Mouse (Mus musculus): Measurements from ENCODE around the gene Zfp54. TPM values are rescaled to one million over a fixed set of nuclear protein-coding genes. Genes with fewer than 3 reads are reported as not detected.
"Not testable (repeated sequence)": the region's sequence is repeated elsewhere in the genome, so short reads cannot be mapped to it uniquely, and the experiment has no call there.

Gene Zfp54
- polyA plus RNA-seq (2016; fragmentation: Nextera tagmentation; extraction: Ambion mirVana), result 3.3 and 3.8 TPM in 2 replicates

GRCm38 (mm10) chr17:21422664-21423599, at the start of gene Zfp54:
Gene Zfp54, plus strand, starts transcription at chr17:21423227.
- peak within 1 kb of the TSS; percentile 42 for H3K4me3 ChIP-seq
- no peaks in the 10 kb centered on the region for H3K27me3 ChIP-seq
- peak; percentile 98 for ATAC-seq (ENCODE audit: low FRiP score)
- H3K27ac ChIP-seq, result peak within 1 kb of the TSS; percentile 31; the same call in 1 of the 2 replicates
- H3K9ac ChIP-seq, result peak within 1 kb of the TSS; percentile 53
- under 1% methylated on average over 22 of the region's 22 CpGs for WGBS
- no peaks in the 10 kb centered on the region for H3K36me3 ChIP-seq
- H3K4me2 ChIP-seq (replicated peaks), result peak within 1 kb of the TSS; percentile 84
- no peaks in the 10 kb centered on the region for H3K4me1 ChIP-seq
- H3K9me3 ChIP-seq (replicated peaks), result no peaks in the 10 kb centered on the region

GRCm38 (mm10) chr17:21375311-21375710, 47.7 kb upstream of the Zfp54 start:
- Histone ChIP-seq H3K4me1 (peaks cover under 1% of the 10 kb centered on the region; the same call in 1 of the 2 replicates), H3K27ac (no peak overlapping the region), H3K36me3 (no peaks in the 10 kb centered on the region), H3K4me3 (no peak overlapping the region), H3K9ac (no peak overlapping the region), H3K27me3 (no peaks in the 10 kb centered on the region), H3K9me3 (replicated peaks) (no peaks in the 10 kb centered on the region; the same call in 1 of the 2 replicates), H3K4me2 (replicated peaks) (no peak overlapping the region)
- no peak for ATAC-seq (ENCODE audit: low FRiP score)
- 46% methylated on average over 1 of the region's 1 CpGs for WGBS

- 7% methylated on average over 20 of the region's 20 CpGs for WGBS
- Histone ChIP-seq H3K27ac (no peak within 1 kb of the TSS), H3K4me2 (replicated peaks) (peak within 1 kb of the TSS; percentile 84), H3K4me3 (peak within 1 kb of the TSS; percentile 48), H3K9me3 (replicated peaks) (no peaks in the 10 kb centered on the region), H3K4me1 (no peaks in the 10 kb centered on the region), H3K9ac (peak within 1 kb of the TSS; percentile 61), H3K36me3 (no peaks in the 10 kb centered on the region), H3K27me3 (no peaks in the 10 kb centered on the region)
- peak; percentile 99 for ATAC-seq (ENCODE audit: low FRiP score)
Observed at GRCm38 (mm10) chr17:21383391-21384056, 39.5 kb upstream of the Zfp54 start, which contains the start of gene Zfp677. Gene Zfp677, plus strand, starts transcription at chr17:21383748.

DNA sequence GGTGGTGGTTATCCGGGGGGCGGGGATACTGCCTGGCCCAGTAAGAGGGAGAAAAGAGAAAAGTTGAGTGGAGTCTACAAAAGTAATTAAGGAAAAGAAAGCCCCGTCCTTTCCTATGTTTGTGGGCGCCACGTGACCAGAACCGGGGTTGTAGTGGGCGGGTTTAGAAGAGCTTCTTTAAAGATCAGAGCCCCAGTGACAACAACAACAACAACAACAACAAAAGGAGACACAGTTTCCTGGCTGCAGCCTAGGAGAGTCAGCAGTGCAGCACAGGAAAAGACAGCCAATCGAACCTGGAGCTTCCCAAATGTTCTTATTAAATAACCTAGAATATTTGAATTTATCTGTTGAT, 39.0 kb upstream of the Zfp54 start:
- 14% methylated on average over 8 of the region's 8 CpGs for WGBS
- Histone ChIP-seq H3K4me2 (replicated peaks) (peak overlapping the region; percentile 84), H3K36me3 (no peaks in the 10 kb centered on the region), H3K9me3 (replicated peaks) (no peaks in the 10 kb centered on the region), H3K27ac (no peak overlapping the region), H3K4me3 (peak overlapping the region; percentile 48), H3K4me1 (no peaks in the 10 kb centered on the region), H3K27me3 (no peaks in the 10 kb centered on the region), H3K9ac (peak overlapping the region; percentile 61)
- peak; percentile 57 for ATAC-seq (ENCODE audit: low FRiP score)

- H3K4me1 ChIP-seq; H3K9me3 ChIP-seq (replicated peaks); H3K27me3 ChIP-seq; H3K4me2 ChIP-seq (replicated peaks); H3K36me3 ChIP-seq; H3K9ac ChIP-seq; H3K4me3 ChIP-seq; H3K27ac ChIP-seq; ATAC-seq (ENCODE audit: low FRiP score): not testable (repeated sequence)
- WGBS, result 81% methylated on average over 9 of the region's 9 CpGs
Observed at GRCm38 (mm10) chr17:21438806-21439400, 15.9 kb downstream of the Zfp54 start.

- Histone ChIP-seq H3K4me1 (peaks cover 6% of the 10 kb centered on the region), H3K36me3 (peaks cover 6% of the 10 kb centered on the region; the same call in 1 of the 2 replicates), H3K27me3 (0 out of 2 replicates have a peak, but pooled peaks cover 5% of the 10 kb centered on the region), H3K9me3 (replicated peaks) (no peaks in the 10 kb centered on the region), H3K4me3 (peak overlapping the region; percentile 61), H3K27ac (peak overlapping the region; percentile 87), H3K4me2 (replicated peaks) (peak overlapping the region; percentile 60), H3K9ac (peak overlapping the region; percentile 50)
- under 1% methylated on average over 3 of the region's 3 CpGs for WGBS
- ATAC-seq (ENCODE audit: low FRiP score), result peak; percentile 82
Observed at GRCm38 (mm10) chr17:21449669-21450068, 26.6 kb downstream of the Zfp54 start.

- under 1% methylated on average over 26 of the region's 26 CpGs for WGBS
- Histone ChIP-seq H3K9me3 (replicated peaks) (no peaks in the 10 kb centered on the region), H3K9ac (peak within 1 kb of the TSS; percentile 55), H3K4me2 (replicated peaks) (peak within 1 kb of the TSS; percentile 60), H3K36me3 (peaks cover 6% of the 10 kb centered on the region; the same call in 1 of the 2 replicates), H3K27me3 (0 out of 2 replicates have a peak, but pooled peaks cover 5% of the 10 kb centered on the region), H3K4me1 (peaks cover 6% of the 10 kb centered on the region), H3K27ac (peak within 1 kb of the TSS; percentile 87), H3K4me3 (peak within 1 kb of the TSS; percentile 61)
- ATAC-seq (ENCODE audit: low FRiP score), result peak; percentile 100
Observed at GRCm38 (mm10) chr17:21450138-21450704, 27.2 kb downstream of the Zfp54 start, which contains the start of gene Zfp51. Gene Zfp51, plus strand, starts transcription at chr17:21450374.

DNA sequence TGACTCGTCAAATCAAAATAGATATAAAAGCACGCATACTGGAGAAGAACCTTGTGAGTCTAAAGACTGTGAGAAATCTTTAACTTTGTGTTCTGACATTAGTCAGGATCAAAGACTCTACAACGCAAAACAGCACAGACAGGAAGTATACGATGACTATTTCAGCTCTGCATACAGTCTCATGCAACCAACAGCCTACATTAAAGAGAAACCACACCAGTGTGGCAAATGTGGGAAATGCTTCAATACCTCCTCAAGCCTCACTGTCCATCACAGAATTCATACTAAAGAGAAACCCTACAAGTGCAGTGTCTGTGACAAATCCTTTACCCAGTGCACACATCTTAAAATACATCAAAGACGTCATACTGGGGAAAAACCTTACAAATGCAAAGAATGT, 40.5 kb downstream of the Zfp54 start:
- no peaks in the 10 kb centered on the region for H3K4me1 ChIP-seq
- H3K27me3 ChIP-seq, result no peaks in the 10 kb centered on the region
- no peaks in the 10 kb centered on the region for H3K9me3 ChIP-seq (replicated peaks)
- no peak overlapping the region for H3K27ac ChIP-seq
- H3K4me3 ChIP-seq, result no peak overlapping the region
- no peak overlapping the region for H3K9ac ChIP-seq
- WGBS, result 95% methylated on average over 5 of the region's 5 CpGs
- H3K36me3 ChIP-seq, result peaks cover 48% of the 10 kb centered on the region
- no peak for ATAC-seq (ENCODE audit: low FRiP score)
- H3K4me2 ChIP-seq (replicated peaks), result no peak overlapping the region

GRCm38 (mm10) chr17:21472032-21472652, 49.1 kb downstream of the Zfp54 start:
- H3K36me3 ChIP-seq, result no peaks in the 10 kb centered on the region
- WGBS, result 83% methylated on average over 3 of the region's 3 CpGs
- no peaks in the 10 kb centered on the region for H3K27me3 ChIP-seq
- H3K4me1 ChIP-seq, result peaks cover 6% of the 10 kb centered on the region; the same call in 1 of the 2 replicates
- no peak for ATAC-seq (ENCODE audit: low FRiP score)
- H3K9ac ChIP-seq, result no peak overlapping the region
- H3K9me3 ChIP-seq (replicated peaks), result no peaks in the 10 kb centered on the region
- H3K4me2 ChIP-seq (replicated peaks), result no peak overlapping the region
- no peak overlapping the region for H3K27ac ChIP-seq
- H3K4me3 ChIP-seq, result no peak overlapping the region

- Histone ChIP-seq H3K27me3 (no peaks in the 10 kb centered on the region), H3K27ac (no peak overlapping the region), H3K36me3 (no peaks in the 10 kb centered on the region), H3K4me3 (no peak overlapping the region), H3K4me2 (replicated peaks) (no peak overlapping the region), H3K9me3 (replicated peaks) (no peaks in the 10 kb centered on the region), H3K4me1 (peaks cover 6% of the 10 kb centered on the region; the same call in 1 of the 2 replicates), H3K9ac (no peak overlapping the region)
- 70% methylated on average over 2 of the region's 2 CpGs for WGBS
- no peak for ATAC-seq (ENCODE audit: low FRiP score)
Observed at GRCm38 (mm10) chr17:21472653-21473307, 49.8 kb downstream of the Zfp54 start.

All from hindbrain, embryonic 12.5 days (tissue).